Mouse (Mus musculus): Measurements from ENCODE around the gene Olig1. TPM values are rescaled to one million over a fixed set of nuclear protein-coding genes. Genes with fewer than 3 reads are reported as not detected.

Olig1 gene
- polyA plus RNA-seq (2014; fragmentation: Nextera tagmentation; extraction: Ambion mirVana) = not detected in 2 replicates

- peak within 1 kb of the TSS; percentile 63 for H3K4me2 ChIP-seq
- H3K27ac ChIP-seq (ENCODE audit: low read depth, low read length) = no peak within 1 kb of the TSS
- DNase-seq (ENCODE audit: low spot score) (peak; percentile 49), ATAC-seq (replicated peaks; ENCODE audit: low FRiP score) (peak; percentile 63; the same call in 1 of the 2 replicates)
- H3K4me1 ChIP-seq (replicated peaks; ENCODE audit: control insufficient read depth, insufficient read depth, low read length) = peaks cover 4% of the 10 kb centered on the region; the same call in 1 of the 2 replicates
- H3K27me3 ChIP-seq (replicated peaks; ENCODE audit: control insufficient read depth, insufficient read depth, low read length) = peaks cover 88% of the 10 kb centered on the region
- H3K9me3 ChIP-seq (ENCODE audit: control insufficient read depth, low read length) = no peaks in the 10 kb centered on the region
- peak within 1 kb of the TSS; percentile 43 for H3K4me3 ChIP-seq (ENCODE audit: low read depth, low read length)
- H3K36me3 ChIP-seq (ENCODE audit: control insufficient read depth, insufficient read depth, low read length) = no peaks in the 10 kb centered on the region
- WGBS = 1% methylated on average over 64 of the region's 64 CpGs
- no peak within 1 kb of the TSS for H3K9ac ChIP-seq (ENCODE audit: low read depth, low read length)
These were observed at the start of gene Olig1 for GRCm38 (mm10) chr16:91269468-91270211. Gene Olig1 (plus strand): TSS chr16:91269772.

- Histone ChIP-seq H3K27me3 (replicated peaks; ENCODE audit: control insufficient read depth, insufficient read depth, low read length) (peaks cover 99% of the 10 kb centered on the region), H3K4me2 (peak overlapping the region; percentile 6; the same call in 1 of the 2 replicates), H3K36me3 (ENCODE audit: control insufficient read depth, insufficient read depth, low read length) (no peaks in the 10 kb centered on the region), H3K4me1 (replicated peaks; ENCODE audit: control insufficient read depth, insufficient read depth, low read length) (peaks cover 5% of the 10 kb centered on the region), H3K4me3 (ENCODE audit: low read depth, low read length) (no peak overlapping the region), H3K9me3 (ENCODE audit: control insufficient read depth, low read length) (peaks cover 2% of the 10 kb centered on the region; the same call in 1 of the 2 replicates), H3K27ac (ENCODE audit: low read depth, low read length) (no peak overlapping the region), H3K9ac (ENCODE audit: low read depth, low read length) (no peak overlapping the region)
- ATAC-seq (replicated peaks; ENCODE audit: low FRiP score) (no peak), DNase-seq (ENCODE audit: low spot score) (no peak)
- WGBS = 3% methylated on average over 25 of the region's 25 CpGs
These were observed 47.4 kb upstream of the Olig1 start for GRCm38 (mm10) chr16:91222171-91222642.

GRCm38 (mm10) chr16:91222643-91223271 lies 46.8 kb upstream of the Olig1 start:
- Histone ChIP-seq H3K4me1 (replicated peaks; ENCODE audit: control insufficient read depth, insufficient read depth, low read length) (peaks cover 5% of the 10 kb centered on the region), H3K9me3 (ENCODE audit: control insufficient read depth, low read length) (peaks cover 2% of the 10 kb centered on the region; the same call in 1 of the 2 replicates), H3K27me3 (replicated peaks; ENCODE audit: control insufficient read depth, insufficient read depth, low read length) (peaks cover 100% of the 10 kb centered on the region), H3K4me2 (peak overlapping the region; percentile 6; the same call in 1 of the 2 replicates), H3K36me3 (ENCODE audit: control insufficient read depth, insufficient read depth, low read length) (no peaks in the 10 kb centered on the region), H3K4me3 (ENCODE audit: low read depth, low read length) (peak overlapping the region; percentile 15; the same call in 1 of the 2 replicates), H3K9ac (ENCODE audit: low read depth, low read length) (no peak overlapping the region), H3K27ac (ENCODE audit: low read depth, low read length) (no peak overlapping the region)
- no peak for DNase-seq (ENCODE audit: low spot score)
- WGBS = 2% methylated on average over 27 of the region's 27 CpGs
- ATAC-seq (replicated peaks; ENCODE audit: low FRiP score) = no peak

GRCm38 (mm10) chr16:91223327-91224067 lies 46.1 kb upstream of the Olig1 start:
- H3K27me3 ChIP-seq (replicated peaks; ENCODE audit: control insufficient read depth, insufficient read depth, low read length) = peaks cover 100% of the 10 kb centered on the region
- H3K27ac ChIP-seq (ENCODE audit: low read depth, low read length) = no peak overlapping the region
- ATAC-seq (replicated peaks; ENCODE audit: low FRiP score) = no peak
- DNase-seq (ENCODE audit: low spot score) = no peak
- no peaks in the 10 kb centered on the region for H3K36me3 ChIP-seq (ENCODE audit: control insufficient read depth, insufficient read depth, low read length)
- H3K9me3 ChIP-seq (ENCODE audit: control insufficient read depth, low read length) = no peaks in the 10 kb centered on the region
- peak overlapping the region; percentile 15; the same call in 1 of the 2 replicates for H3K4me3 ChIP-seq (ENCODE audit: low read depth, low read length)
- H3K4me2 ChIP-seq = no peak overlapping the region; the same call in 1 of the 2 replicates
- peaks cover 5% of the 10 kb centered on the region for H3K4me1 ChIP-seq (replicated peaks; ENCODE audit: control insufficient read depth, insufficient read depth, low read length)
- no peak overlapping the region for H3K9ac ChIP-seq (ENCODE audit: low read depth, low read length)
- WGBS = 3% methylated on average over 35 of the region's 35 CpGs

- no peak overlapping the region for H3K4me2 ChIP-seq
- H3K36me3 ChIP-seq (ENCODE audit: control insufficient read depth, insufficient read depth, low read length) = no peaks in the 10 kb centered on the region
- peaks cover 5% of the 10 kb centered on the region for H3K4me1 ChIP-seq (replicated peaks; ENCODE audit: control insufficient read depth, insufficient read depth, low read length)
- H3K27ac ChIP-seq (ENCODE audit: low read depth, low read length) = no peak overlapping the region
- ATAC-seq (replicated peaks; ENCODE audit: low FRiP score) (no peak), DNase-seq (ENCODE audit: low spot score) (no peak)
- no peak overlapping the region for H3K4me3 ChIP-seq (ENCODE audit: low read depth, low read length)
- H3K9ac ChIP-seq (ENCODE audit: low read depth, low read length) = no peak overlapping the region
- 10% methylated on average over 10 of the region's 10 CpGs for WGBS
- H3K9me3 ChIP-seq (ENCODE audit: control insufficient read depth, low read length) = no peaks in the 10 kb centered on the region
- H3K27me3 ChIP-seq (replicated peaks; ENCODE audit: control insufficient read depth, insufficient read depth, low read length) = peaks cover 100% of the 10 kb centered on the region
These were observed 45.5 kb upstream of the Olig1 start for GRCm38 (mm10) chr16:91224068-91224402.

- no peak for DNase-seq (ENCODE audit: low spot score)
- ATAC-seq (replicated peaks; ENCODE audit: low FRiP score) = no peak
- Histone ChIP-seq H3K4me1 (replicated peaks; ENCODE audit: control insufficient read depth, insufficient read depth, low read length) (peaks cover 5% of the 10 kb centered on the region), H3K36me3 (ENCODE audit: control insufficient read depth, insufficient read depth, low read length) (no peaks in the 10 kb centered on the region), H3K4me3 (ENCODE audit: low read depth, low read length) (peak overlapping the region; percentile 32), H3K27me3 (replicated peaks; ENCODE audit: control insufficient read depth, insufficient read depth, low read length) (peaks cover 100% of the 10 kb centered on the region), H3K4me2 (peak overlapping the region; percentile 51), H3K27ac (ENCODE audit: low read depth, low read length) (no peak overlapping the region), H3K9ac (ENCODE audit: low read depth, low read length) (no peak overlapping the region), H3K9me3 (ENCODE audit: control insufficient read depth, low read length) (no peaks in the 10 kb centered on the region)
- 1% methylated on average over 26 of the region's 26 CpGs for WGBS
These were observed 44.9 kb upstream of the Olig1 start for GRCm38 (mm10) chr16:91224481-91225232.

- Histone ChIP-seq H3K9ac (ENCODE audit: low read depth, low read length) (no peak within 1 kb of the TSS), H3K27ac (ENCODE audit: low read depth, low read length) (no peak within 1 kb of the TSS), H3K4me3 (ENCODE audit: low read depth, low read length) (peak within 1 kb of the TSS; percentile 32), H3K9me3 (ENCODE audit: control insufficient read depth, low read length) (no peaks in the 10 kb centered on the region), H3K4me1 (replicated peaks; ENCODE audit: control insufficient read depth, insufficient read depth, low read length) (peaks cover 5% of the 10 kb centered on the region), H3K27me3 (replicated peaks; ENCODE audit: control insufficient read depth, insufficient read depth, low read length) (peaks cover 100% of the 10 kb centered on the region), H3K36me3 (ENCODE audit: control insufficient read depth, insufficient read depth, low read length) (no peaks in the 10 kb centered on the region), H3K4me2 (peak within 1 kb of the TSS; percentile 51)
- DNase-seq (ENCODE audit: low spot score) (no peak), ATAC-seq (replicated peaks; ENCODE audit: low FRiP score) (peak; percentile 41; the same call in 1 of the 2 replicates)
- 1% methylated on average over 53 of the region's 53 CpGs for WGBS
These were observed 44.1 kb upstream of the Olig1 start, which contains the start of gene Olig2 for GRCm38 (mm10) chr16:91225233-91226037. Gene Olig2 (plus strand): TSS chr16:91225457.
